Mouse (Mus musculus) intestine, embryonic 14.5 days (tissue): ENCODE data around the gene Ccrl2. TPM values are rescaled to one million over a fixed set of nuclear protein-coding genes. Genes with fewer than 3 reads are reported as not detected.
A peak's percentile ranks its signal among the peaks of the same experiment; 100 is the strongest.

Experiments used
- ATAC-seq: fragments of 200-750 bp; cut with Nextera tagmentation; replicated peaks from 2 replicates; pipeline ENCODE4 v1.8.0; 2017; ENCODE audit warnings: low read depth, moderate number of reproducible peaks, moderate TSS enrichment, moderate library complexity; ENCODE audit not compliant: low FRiP score, low TSS enrichment
- DNase-seq: peaks from one replicate; pipeline ENCODE4 v3.0.0-alpha.2; 2018; ENCODE audit warnings: low spot score
- H3K27ac ChIP-seq: fragments of 300-500 bp; sonication (generic); 2 replicates; pipeline ENCODE4 v1.5.1; 2014; ENCODE audit warnings: low read depth, mild to moderate bottlenecking, control low read depth
- H3K27me3 ChIP-seq: fragments of 300-500 bp; sonication (generic); replicated peaks from 2 replicates; pipeline ENCODE4 v1.6.1; 2014; ENCODE audit warnings: low read length, control low read depth; ENCODE audit not compliant: control insufficient read depth, insufficient read depth
- H3K36me3 ChIP-seq: fragments of 300-500 bp; sonication (generic); 2 replicates; pipeline ENCODE4 v1.6.1; 2014; ENCODE audit warnings: low read length, control low read depth; ENCODE audit not compliant: control insufficient read depth, insufficient read depth
- H3K4me1 ChIP-seq: fragments of 300-500 bp; sonication (generic); replicated peaks from 2 replicates; pipeline ENCODE4 v1.6.1; 2014; ENCODE audit warnings: low read length, control low read depth, mixed read lengths; ENCODE audit not compliant: control insufficient read depth, insufficient read depth
- H3K4me2 ChIP-seq: fragments of 300-500 bp; sonication (generic); 2 replicates; pipeline ENCODE4 v1.6.1; 2014; ENCODE audit warnings: low read length
- H3K4me3 ChIP-seq: fragments of 300-500 bp; sonication (generic); 2 replicates; pipeline ENCODE4 v1.5.1; 2014; ENCODE audit warnings: low read depth, low read length, control low read depth, mixed read lengths
- H3K9ac ChIP-seq: fragments of 300-500 bp; sonication (generic); 2 replicates; pipeline ENCODE4 v1.6.1; 2014; ENCODE audit warnings: mild to moderate bottlenecking, low read length
- H3K9me3 ChIP-seq: fragments of 300-500 bp; sonication (generic); 2 replicates; pipeline ENCODE4 v1.6.1; 2016; ENCODE audit warnings: low read length, control low read depth; ENCODE audit not compliant: control insufficient read depth
- WGBS: fragments of 180-500 bp; shearing (Covaris S2); extraction: QIAGEN DNeasy Blood & Tissue Kit; methylation state at CpG from one replicate; pipeline ENCODE4 v1.1.7; 2014; 5-methylcytosine and 5-hydroxymethylcytosine counted together
- polyA plus RNA-seq: library from polyadenylated mRNA; unstranded; fragments of >200 nt; fragmentation: Nextera tagmentation; extraction: Ambion mirVana; gene quantifications from 2 replicates; pipeline ENCODE4 v1.2.1, GENCODE M21; 2014

The Ccrl2 gene
- 1.3 and 1.7 TPM in 2 replicates for polyA plus RNA-seq

DNA sequence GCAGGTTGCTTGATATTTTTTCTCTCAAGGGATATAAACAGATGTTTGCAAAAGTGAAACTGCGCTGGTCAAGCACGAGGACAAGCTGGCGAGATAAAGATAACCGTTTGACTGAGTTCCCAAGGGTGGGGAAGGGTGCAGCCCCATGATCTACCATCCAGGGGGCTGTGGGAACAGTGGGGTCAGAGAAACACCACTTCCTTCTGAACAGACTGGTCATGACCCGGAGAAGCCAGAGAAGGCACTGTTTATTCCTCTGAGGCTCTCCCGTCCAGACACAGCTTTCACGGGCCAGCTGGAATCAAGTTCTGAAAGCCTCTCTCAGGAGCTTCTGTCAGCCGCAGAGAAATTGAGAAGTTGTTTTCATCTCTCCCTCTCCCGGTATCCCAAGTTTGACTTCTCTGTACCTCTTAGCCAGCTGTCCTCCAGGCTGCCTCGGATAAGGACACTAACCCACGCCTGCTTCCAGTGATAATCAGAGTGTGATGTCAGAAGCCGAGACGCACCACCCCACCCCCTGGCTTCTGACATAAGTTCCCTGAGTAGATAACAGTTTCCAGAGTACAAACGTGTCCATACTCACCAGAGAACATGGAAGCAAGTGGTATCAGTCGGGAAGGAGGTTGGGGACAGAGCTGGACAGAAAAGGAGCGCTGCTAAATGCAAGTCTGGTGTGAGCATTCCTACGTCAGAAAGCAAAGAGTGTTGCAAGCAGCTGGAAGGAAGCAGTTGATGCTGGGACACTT lies at the start of gene Ccrl2:
Gene Ccrl2, minus strand, starts transcription at position 722 of the 746 bp plus-strand sequence.
- Histone ChIP-seq H3K36me3 (no peaks in the 10 kb centered on the region), H3K4me2 (peak within 1 kb of the TSS; percentile 68), H3K9me3 (no peaks in the 10 kb centered on the region), H3K4me1 (peaks cover 12% of the 10 kb centered on the region), H3K27me3 (no peaks in the 10 kb centered on the region), H3K4me3 (peak within 1 kb of the TSS; percentile 43), H3K9ac (peak within 1 kb of the TSS; percentile 34), H3K27ac (no peak within 1 kb of the TSS; the same call in 1 of the 2 replicates)
- DNase-seq (peak; percentile 75), ATAC-seq (no peak)
- WGBS = 7% methylated on average over 17 of the region's 17 CpGs

DNA sequence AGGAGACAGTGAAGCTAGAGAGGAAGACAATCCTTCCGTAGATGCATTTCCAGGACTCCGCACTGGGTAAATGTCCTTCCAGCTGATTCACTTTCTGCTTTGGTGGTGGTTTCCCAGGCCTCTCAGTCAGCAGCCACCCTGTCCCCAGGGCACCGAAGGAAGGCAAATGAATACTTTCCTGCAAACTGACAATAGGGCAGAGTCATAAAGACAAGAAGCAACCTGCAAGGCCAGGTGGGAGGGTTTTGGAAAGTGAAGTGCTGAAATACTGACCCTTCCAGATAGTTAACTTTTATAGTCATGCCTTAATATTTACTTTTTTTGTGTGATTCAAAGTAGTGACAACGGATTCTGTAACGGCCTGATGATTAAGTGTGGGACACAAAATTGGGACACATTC lies 46.6 kb upstream of the Ccrl2 start:
- no peaks in the 10 kb centered on the region for H3K36me3 ChIP-seq
- H3K4me1 ChIP-seq = no peaks in the 10 kb centered on the region
- H3K27ac ChIP-seq = no peak overlapping the region
- H3K9ac ChIP-seq = no peak overlapping the region
- H3K4me3 ChIP-seq = no peak overlapping the region
- 74% methylated on average over 5 of the region's 5 CpGs for WGBS
- H3K27me3 ChIP-seq = no peaks in the 10 kb centered on the region
- H3K4me2 ChIP-seq = no peak overlapping the region
- DNase-seq = no peak
- ATAC-seq = no peak
- H3K9me3 ChIP-seq = no peaks in the 10 kb centered on the region

DNA sequence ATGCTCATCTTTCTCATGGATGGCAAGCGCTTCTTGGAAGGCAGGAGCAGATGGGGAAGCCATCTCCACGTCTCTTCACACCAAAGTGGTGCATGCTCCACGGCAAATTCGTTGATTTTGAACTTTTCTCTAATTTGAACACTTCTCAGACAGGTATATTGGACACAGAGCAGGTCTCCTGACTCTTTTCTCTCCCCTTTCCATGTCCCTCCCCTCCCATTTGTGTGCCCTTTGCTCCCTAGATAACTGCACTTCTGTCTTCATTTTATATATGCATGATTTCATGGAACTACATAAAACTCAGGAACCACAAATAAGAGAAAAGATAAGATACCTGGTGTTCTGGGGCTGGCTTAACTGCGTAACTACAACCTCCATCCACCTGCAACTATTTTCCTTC lies 46.0 kb upstream of the Ccrl2 start:
- no peak overlapping the region for H3K9ac ChIP-seq
- no peaks in the 10 kb centered on the region for H3K36me3 ChIP-seq
- no peak overlapping the region for H3K4me3 ChIP-seq
- H3K4me1 ChIP-seq = no peaks in the 10 kb centered on the region
- H3K27me3 ChIP-seq = no peaks in the 10 kb centered on the region
- WGBS = 84% methylated on average over 5 of the region's 5 CpGs
- no peak overlapping the region for H3K27ac ChIP-seq
- ATAC-seq (no peak), DNase-seq (no peak)
- H3K4me2 ChIP-seq = no peak overlapping the region
- H3K9me3 ChIP-seq = no peaks in the 10 kb centered on the region

DNA sequence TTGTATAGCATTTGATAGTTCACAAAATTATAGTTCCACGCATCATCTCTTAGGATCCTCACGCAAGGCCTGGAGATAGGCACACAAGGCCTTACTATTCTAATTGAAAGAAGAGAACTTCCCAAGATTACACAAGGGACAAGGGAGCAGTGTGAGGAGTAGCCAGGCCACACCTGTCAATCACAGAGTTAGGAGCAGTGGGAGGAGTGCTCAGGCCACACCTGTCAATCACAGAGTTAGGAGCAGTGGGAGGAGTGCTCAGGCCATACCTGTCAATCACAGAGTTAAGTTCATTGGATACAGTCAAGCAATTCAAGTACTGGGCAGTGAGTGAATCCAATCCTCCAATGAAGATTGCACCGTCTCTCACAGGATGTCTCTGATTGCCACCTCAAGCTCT lies 43.1 kb upstream of the Ccrl2 start:
- WGBS = 93% methylated on average over 3 of the region's 3 CpGs
- ATAC-seq (no peak), DNase-seq (no peak)

DNA sequence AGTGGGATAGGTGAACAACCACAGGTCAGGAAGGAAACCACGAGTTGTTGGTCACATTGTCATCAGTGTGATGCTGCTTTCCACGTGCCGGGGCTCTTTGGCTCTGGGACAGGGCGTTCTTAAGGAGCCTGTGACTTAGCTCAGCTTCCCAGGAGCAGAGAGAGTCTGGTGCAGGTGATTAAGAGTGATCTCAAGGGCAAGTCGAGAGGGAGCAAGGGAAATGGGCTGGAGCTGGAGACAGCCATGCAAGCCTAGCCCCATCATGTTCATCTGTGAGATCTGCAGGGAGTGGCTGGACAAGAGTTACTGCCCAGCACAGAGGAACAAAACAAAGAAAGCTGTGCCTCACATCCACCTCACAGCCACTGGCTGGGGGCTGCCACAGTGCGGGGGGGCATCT lies 40.2 kb upstream of the Ccrl2 start:
- Histone ChIP-seq H3K27ac (no peak overlapping the region), H3K27me3 (no peaks in the 10 kb centered on the region), H3K9me3 (no peaks in the 10 kb centered on the region), H3K9ac (no peak overlapping the region), H3K4me1 (no peaks in the 10 kb centered on the region), H3K36me3 (no peaks in the 10 kb centered on the region), H3K4me2 (no peak overlapping the region), H3K4me3 (no peak overlapping the region)
- DNase-seq (no peak), ATAC-seq (no peak)
- WGBS = 54% methylated on average over 6 of the region's 6 CpGs

More for the DNA sequence above, 43.1 kb upstream of the Ccrl2 start:
- H3K27me3 ChIP-seq = no peaks in the 10 kb centered on the region
- no peak overlapping the region for H3K9ac ChIP-seq
- H3K36me3 ChIP-seq = no peaks in the 10 kb centered on the region
- no peak overlapping the region for H3K4me2 ChIP-seq
- H3K9me3 ChIP-seq = no peaks in the 10 kb centered on the region
- no peak overlapping the region for H3K27ac ChIP-seq
- no peaks in the 10 kb centered on the region for H3K4me1 ChIP-seq
- no peak overlapping the region for H3K4me3 ChIP-seq

DNA sequence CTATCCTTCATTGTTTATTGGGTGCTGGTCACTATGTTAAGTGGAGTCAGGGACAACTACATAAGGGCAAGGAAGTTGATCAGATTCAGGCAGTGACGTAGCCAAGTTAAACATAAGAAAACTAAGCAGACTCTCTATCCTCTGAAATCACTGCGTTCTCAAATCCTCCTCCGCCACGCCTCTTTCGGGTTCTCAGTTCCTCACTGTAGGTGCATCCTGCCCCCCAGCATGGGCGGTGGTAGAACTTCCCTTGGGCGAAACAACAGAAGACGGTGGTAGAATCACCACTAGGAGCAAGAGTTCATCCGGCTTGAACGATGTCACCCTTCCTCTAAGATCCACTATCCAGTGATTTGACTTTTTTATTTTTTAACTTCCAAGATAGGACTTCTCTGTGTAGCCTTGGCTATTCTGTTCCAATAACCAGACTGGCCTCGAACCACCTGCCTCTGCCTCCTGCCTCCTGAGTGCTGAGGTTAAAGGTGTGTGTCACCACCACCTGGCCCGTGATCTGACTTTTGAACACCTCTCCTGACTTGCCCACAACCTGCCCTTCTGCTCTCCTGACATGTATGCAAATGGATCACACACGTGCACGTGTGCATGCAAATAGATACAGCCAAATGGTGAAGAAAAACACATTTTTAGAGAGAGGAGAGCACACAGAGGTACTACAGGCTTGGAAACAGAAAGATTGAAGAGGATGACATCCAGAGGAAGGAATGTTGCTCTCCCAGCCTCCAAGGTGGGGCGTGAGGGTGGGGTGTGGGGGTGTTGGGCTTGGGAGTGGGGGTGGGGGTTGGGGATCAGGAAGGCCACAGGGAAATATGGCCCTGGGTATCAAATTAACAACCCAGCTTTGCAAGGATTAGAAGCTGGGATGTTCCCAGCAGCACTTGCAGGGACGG lies 39.4 kb upstream of the Ccrl2 start:
- Histone ChIP-seq H3K4me3 (no peak overlapping the region), H3K27me3 (no peaks in the 10 kb centered on the region), H3K27ac (no peak overlapping the region), H3K4me2 (no peak overlapping the region), H3K9ac (no peak overlapping the region), H3K36me3 (no peaks in the 10 kb centered on the region), H3K9me3 (no peaks in the 10 kb centered on the region), H3K4me1 (no peaks in the 10 kb centered on the region)
- DNase-seq (no peak), ATAC-seq (no peak)
- WGBS = 78% methylated on average over 16 of the region's 16 CpGs

DNA sequence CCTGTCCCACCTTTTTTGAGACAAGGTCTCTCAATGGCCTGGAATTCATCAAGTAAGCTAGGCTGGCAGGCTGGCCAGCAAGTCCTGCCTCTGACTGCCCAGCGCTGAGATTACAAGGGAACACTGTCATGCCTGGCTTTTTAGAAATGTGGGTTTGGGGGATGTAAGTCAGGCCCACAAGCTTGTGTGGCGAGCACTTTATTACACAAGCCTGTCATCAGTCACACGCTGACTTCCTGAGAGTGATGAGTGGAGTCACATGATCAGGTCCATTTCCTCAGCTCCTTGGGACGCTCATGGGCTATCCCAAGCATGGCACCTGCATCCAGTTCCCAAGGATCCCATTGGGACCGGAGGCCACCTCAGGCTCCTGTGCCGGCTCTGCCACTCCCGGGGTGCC lies 38.4 kb upstream of the Ccrl2 start:
- Histone ChIP-seq H3K27ac (no peak overlapping the region), H3K36me3 (no peaks in the 10 kb centered on the region), H3K9ac (no peak overlapping the region), H3K4me2 (no peak overlapping the region), H3K27me3 (no peaks in the 10 kb centered on the region), H3K9me3 (no peaks in the 10 kb centered on the region), H3K4me3 (no peak overlapping the region), H3K4me1 (no peaks in the 10 kb centered on the region)
- DNase-seq = no peak
- 83% methylated on average over 7 of the region's 7 CpGs for WGBS
- ATAC-seq = no peak

DNA sequence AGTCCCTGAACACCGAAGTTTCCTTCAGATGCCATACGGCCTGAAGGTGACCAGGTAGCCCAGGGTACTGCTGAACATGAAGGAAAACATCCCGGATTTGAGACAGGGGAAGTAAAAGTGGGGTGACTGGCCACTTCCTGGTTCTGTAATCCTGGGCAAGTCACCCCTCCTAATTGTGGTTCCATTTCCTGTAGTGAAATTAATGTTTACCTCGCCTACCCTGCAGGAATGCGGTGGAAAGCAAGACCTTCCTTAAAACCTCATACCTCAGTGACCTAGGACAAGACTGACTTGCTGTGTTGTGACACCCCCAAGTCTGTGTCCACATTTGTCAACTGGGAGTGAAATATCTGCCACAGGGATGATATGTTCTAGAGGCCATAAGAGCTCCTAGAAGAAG lies 37.3 kb upstream of the Ccrl2 start:
- Histone ChIP-seq H3K4me3 (no peak overlapping the region), H3K4me2 (no peak overlapping the region), H3K27me3 (no peaks in the 10 kb centered on the region), H3K36me3 (no peaks in the 10 kb centered on the region), H3K4me1 (no peaks in the 10 kb centered on the region), H3K27ac (no peak overlapping the region), H3K9ac (no peak overlapping the region), H3K9me3 (no peaks in the 10 kb centered on the region)
- WGBS = 62% methylated on average over 5 of the region's 5 CpGs
- ATAC-seq (no peak), DNase-seq (no peak)
